Mouse (Mus musculus) regulatory T cell (primary cell): ENCODE data around the gene Anks3.

Experiments
- in situ Hi-C: fragments of 300-600 bp; cut with MboI, MseI; formaldehyde crosslinking; loops from one replicate; pipeline ENCODE4 v1.15.1; 2025; ENCODE audit warnings: high pct_unique_total_duplicates

Anks3 gene

GRCm38 (mm10) chr16:4899711-4900110, 64.3 kb downstream of the Anks3 start:
- in situ Hi-C loops: no loop called here

GRCm38 (mm10) chr16:4898881-4899280, 65.1 kb downstream of the Anks3 start:
- in situ Hi-C loops: no loop called here

- in situ Hi-C loops: no loop called here
These were observed 66.8 kb downstream of the Anks3 start for GRCm38 (mm10) chr16:4897146-4897730.

GRCm38 (mm10) chr16:4896249-4897027, 67.6 kb downstream of the Anks3 start:
- in situ Hi-C loops: no loop called here

GRCm38 (mm10) chr16:4894201-4894908, 69.7 kb downstream of the Anks3 start:
- in situ Hi-C loops: no loop called here

GRCm38 (mm10) chr16:4892171-4892570, 71.8 kb downstream of the Anks3 start:
- in situ Hi-C loops: no loop called here
